Mouse (Mus musculus) gastrocnemius, adult 2 months (tissue): ENCODE results near the gene Atn1. TPM values are rescaled to one million over a fixed set of nuclear protein-coding genes. Genes with fewer than 3 reads are reported as not detected.
A peak's percentile ranks its signal among the peaks of the same experiment; 100 is the strongest.

Source experiments
- DNase-seq: peaks from one replicate; pipeline ENCODE4 v3.0.0; 2022
- H3K27ac ChIP-seq: fragments of 200-600 bp; 2 replicates; pipeline ENCODE4 v1.8.1; 2022; ENCODE audit warnings: mild to moderate bottlenecking
- H3K4me3 ChIP-seq: fragments of 200-600 bp; 2 replicates; pipeline ENCODE4 v1.8.1; 2022; ENCODE audit warnings: mild to moderate bottlenecking, moderate library complexity
- CTCF ChIP-seq: fragments of 200-600 bp; IDR thresholded peaks from 2 replicates; pipeline ENCODE4 v1.8.1; 2022; ENCODE audit warnings: antibody characterized with exemption, mild to moderate bottlenecking, moderate library complexity
- intact Hi-C: fragments of 180-260 bp; cut with DNase I; formaldehyde crosslinking; loops from one replicate; pipeline ENCODE4 v1.15.1; 2025
- total RNA-seq, 2 experiments: library from RNA; stranded (reverse); gene quantifications; 2 replicates each; pipeline ENCODE4 v1.2.3; 2021

Gene Atn1
- total RNA-seq, 2 experiments from 2014 or later: 46.4 to 47.9 TPM

DNA sequence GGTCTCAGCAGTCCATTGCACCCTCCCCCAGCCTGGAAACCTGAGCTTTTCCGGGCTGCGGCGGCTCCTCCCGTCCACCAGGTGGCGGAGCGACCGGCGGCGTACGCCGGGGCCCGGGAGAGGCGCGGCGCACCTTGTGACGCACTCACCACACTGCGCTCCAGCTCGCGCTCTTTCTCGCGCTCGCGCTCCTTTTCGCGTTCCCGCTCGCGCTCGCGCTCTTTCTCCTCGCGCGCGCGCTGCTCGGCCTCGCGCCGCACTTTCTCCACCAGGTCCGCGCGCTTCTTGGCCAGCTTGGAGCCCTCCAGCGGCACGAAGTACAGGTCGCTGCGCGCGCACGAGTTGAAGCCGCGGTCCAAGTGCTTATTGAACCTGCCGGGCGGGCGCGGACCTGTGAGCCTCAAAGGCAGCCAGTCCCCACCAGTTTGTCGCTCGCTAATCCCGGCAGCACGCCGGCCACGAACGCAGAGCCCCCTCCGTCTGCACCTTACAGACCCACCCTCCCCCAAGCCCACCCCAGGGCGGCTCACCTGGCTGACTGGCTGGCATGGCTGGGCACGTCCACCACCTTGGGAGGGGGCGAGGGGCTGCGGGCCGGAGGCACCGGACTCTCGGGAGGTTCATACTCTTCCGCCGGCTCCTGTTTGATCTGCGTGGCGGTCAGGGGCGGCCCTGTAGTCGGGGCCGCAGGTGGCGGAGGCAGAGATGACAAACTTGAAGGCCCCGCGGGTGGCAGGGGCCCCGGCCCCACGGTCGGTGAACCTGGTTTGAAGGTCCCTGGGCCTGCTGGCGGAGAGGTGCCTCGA lies 10.6 kb downstream of the Atn1 start:
- intact Hi-C loops: loop anchor here (10.0 kb wide), 1 partner anchor 331 kb away; the partner anchor contains the start of gene Pex5
- peak; percentile 97 for DNase-seq
- peak overlapping the region; percentile 86 for H3K4me3 ChIP-seq
- TF ChIP-seq CTCF: peak; percentile 98
- H3K27ac ChIP-seq: peak overlapping the region; percentile 98

DNA sequence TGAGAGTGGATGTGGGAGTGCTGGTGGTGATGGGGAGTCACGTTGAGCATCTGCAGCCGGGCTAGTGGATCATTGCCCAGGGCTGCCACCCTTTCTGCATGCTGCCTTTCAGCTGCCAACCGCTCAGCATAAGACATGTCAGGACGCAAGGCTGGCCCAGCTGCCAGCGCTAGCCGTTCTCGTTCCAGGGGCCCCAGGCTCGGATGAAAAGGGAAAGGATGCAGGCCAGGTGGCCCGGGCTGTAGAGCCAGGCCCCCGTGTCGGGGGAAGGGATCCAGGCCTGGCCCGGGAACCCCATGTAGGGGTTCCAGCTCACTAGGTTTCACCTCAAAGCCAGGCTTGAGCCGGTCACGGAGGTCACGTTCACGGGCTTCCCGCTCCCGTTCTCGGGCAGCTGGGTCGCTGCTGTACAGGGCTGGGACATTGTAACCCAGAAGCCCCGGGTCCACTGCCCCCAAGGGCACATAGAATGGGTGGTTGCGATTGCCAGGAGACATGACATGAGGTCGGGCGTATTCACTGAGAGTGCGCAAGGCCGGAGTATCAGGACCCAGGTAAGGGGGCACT lies 11.5 kb downstream of the Atn1 start:
- intact Hi-C loops: loop anchor here (1.0 to 10.0 kb wide), 3 partner anchors 33 to 330 kb away; partner anchors contain the start of genes Emg1, Lpcat3, Pex5 and Phb2
- peak overlapping the region; percentile 86 for H3K4me3 ChIP-seq
- TF ChIP-seq CTCF: no peak
- peak overlapping the region; percentile 98 for H3K27ac ChIP-seq
- DNase-seq: peak; percentile 52

DNA sequence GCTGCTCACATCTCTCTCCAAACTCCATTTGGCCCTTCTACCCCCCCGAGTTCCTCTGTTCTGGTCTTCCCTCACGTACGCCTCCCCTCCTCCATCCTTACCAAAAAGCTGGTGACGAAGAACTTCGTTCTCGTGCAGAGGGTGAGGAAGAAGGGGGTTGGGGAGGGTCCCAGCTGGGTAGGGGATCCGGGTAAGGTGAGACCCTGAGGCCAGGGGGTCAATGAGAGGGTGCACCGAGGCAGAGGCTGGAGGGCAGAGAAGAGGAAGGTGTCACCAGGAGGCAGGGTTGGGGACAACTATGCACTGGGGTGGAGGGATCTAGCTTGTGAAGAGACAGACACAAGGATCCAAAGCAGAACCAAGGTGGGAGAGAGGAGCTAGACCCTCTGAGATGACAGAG lies 12.7 kb downstream of the Atn1 start:
- H3K4me3 ChIP-seq: no peak overlapping the region
- no peak for TF ChIP-seq CTCF
- no peak for DNase-seq
- H3K27ac ChIP-seq: no peak overlapping the region
- intact Hi-C loops: loop anchor here (1.0 to 10.0 kb wide), 3 partner anchors 31 to 329 kb away; partner anchors contain the start of genes Emg1, Lpcat3, Pex5 and Phb2

DNA sequence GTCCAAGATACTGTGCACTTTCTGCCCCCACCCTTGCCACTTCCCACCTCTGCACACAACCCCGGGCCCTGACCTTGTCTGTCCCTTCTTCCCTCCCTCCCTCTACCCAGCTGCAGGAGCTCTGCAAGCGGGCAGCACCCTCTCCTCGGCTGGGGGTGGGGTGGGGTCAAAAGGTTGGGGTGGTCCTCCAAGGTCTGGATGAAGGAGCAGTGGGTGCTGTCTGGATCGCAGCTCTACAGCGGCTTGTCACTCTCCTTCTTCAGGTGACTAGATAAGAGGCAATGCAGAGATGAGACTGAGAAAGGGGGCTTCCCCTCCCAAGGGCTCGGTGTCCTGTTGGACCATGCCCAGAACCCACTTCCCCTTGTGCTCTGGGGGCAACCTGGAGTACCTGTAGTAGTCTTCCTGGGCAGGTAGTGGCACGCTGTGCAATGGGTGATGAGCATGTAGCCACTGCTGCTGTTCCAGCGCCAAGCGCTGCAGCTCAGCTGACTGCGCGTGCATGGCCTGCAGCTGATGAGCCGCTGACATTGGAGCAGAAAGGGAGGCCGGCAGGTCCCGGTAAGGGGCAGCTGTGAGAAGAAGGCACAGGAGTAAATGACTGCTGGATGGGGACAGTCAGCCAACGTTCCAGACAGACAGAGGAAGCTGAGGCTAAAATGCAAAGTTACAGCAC lies 13.3 kb downstream of the Atn1 start:
- no peak for TF ChIP-seq CTCF
- intact Hi-C loops: loop anchor here (5.0 to 10.0 kb wide), 2 partner anchors 81 to 328 kb away; partner anchors contain the start of genes Lpcat3 and Pex5
- H3K27ac ChIP-seq: no peak overlapping the region
- DNase-seq: no peak
- no peak overlapping the region for H3K4me3 ChIP-seq

DNA sequence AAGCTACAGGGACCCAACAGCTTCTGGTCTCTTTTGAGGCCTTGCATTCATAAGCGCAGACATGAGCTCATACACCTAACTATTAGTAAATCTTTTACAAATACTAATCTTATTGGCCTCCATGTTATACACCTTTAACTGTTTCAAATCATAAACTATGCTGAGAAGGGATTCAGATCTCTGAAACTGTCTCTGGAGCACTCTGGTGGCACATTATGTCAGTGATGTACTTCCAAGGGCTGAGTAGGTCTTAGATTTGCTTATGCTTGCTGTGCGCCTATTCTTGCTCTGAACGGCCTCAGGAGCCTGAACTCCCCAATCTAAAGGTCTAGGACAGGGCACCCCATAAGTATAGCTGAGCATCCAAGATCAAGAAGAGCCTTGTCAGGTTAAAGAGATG lies 14.5 kb downstream of the Atn1 start:
- intact Hi-C loops: loop anchor here (5.0 to 10.0 kb wide), 2 partner anchors 80 to 327 kb away; partner anchors contain the start of genes Lpcat3 and Pex5
- Histone ChIP-seq H3K27ac (peak overlapping the region; percentile 97), H3K4me3 (peak overlapping the region; percentile 77)
- DNase-seq: no peak
- TF ChIP-seq CTCF: no peak

DNA sequence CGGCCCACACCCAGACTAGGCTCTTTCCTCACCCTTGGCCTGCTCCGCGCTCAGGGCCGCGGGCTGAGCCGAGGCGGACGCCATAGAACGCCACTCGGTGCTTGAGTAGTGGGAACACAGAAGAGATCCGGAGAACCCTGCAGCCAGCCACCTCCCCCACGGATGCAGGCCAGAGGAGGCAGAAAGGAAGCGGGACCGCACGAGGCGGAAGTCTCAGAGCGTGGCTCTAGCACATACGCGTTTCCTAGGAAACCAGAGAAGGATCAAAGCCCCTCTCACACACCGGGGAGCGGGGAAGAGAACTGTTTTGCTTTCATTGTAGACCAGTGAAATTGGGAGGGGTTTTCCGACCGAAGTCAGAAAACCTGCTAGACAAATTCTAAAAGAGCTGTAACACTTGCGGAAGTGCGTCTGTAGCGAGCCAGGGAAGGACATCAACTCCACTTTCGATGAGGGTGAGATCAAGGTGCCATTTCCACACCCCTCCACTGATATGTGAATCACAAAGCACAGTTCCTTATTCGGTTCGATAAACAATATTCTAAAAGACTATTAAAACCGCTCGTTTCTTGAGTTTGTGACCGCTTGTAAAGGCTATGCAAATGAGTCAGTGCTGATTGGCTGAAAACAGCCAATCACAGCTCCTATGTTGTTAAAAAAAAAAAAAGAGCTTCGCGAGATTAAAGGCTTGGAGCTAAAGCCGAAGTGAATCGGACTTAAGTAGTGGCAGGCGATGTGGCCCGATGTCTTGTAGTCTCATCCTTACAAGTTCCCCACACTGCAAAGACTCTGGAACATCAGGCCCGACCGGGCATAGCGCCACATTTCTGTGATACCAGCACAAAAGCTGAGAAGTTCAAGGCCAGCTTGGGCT lies 15.2 kb downstream of the Atn1 start, which contains the start of gene Grcc10:
Grcc10 (minus strand) TSS at position 487 of the 874 bp plus-strand sequence.
- TF ChIP-seq CTCF: no peak
- peak within 1 kb of the TSS; percentile 97 for H3K27ac ChIP-seq
- H3K4me3 ChIP-seq: peak within 1 kb of the TSS; percentile 77
- intact Hi-C loops: loop anchor here (1.0 to 10.0 kb wide), 3 partner anchors 79 to 326 kb away; partner anchors contain the start of genes Lpcat3 and Pex5
- DNase-seq: peak; percentile 88

DNA sequence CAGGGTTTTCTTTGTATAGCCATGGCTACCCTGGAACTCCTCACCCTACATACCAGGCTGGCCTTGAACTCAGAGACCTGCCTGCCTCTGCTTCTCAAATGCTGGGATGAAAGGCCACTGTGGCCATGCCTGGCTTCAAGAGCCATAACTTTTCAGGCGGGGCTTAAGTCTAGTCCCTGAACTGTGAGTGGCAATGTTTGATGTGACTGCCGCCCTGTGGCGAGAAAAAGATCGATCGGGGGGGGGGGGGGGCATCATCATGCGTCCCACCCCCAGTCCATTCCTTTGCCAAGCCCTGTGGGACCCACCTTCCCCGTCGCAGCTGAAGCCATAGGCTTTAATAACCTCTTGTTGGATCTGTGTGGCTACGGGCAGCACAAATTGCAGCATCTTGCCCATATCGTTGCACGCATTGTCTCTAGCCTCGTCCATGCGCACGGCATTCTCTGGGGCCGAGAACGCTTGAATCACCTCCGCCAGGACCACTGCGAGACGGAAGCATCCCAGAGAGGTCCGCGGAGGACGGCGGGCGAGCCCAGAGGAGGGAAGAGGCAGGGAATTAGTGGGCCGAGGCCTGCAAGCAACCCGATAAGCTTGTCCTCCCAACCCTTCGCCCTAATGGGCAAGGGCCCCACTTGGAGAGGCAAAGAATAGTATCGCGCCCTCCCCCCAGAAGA lies 16.0 kb downstream of the Atn1 start:
- peak overlapping the region; percentile 77 for H3K4me3 ChIP-seq
- TF ChIP-seq CTCF: peak; percentile 67
- peak; percentile 61 for DNase-seq
- H3K27ac ChIP-seq: peak overlapping the region; percentile 97
- intact Hi-C loops: loop anchor here (1.0 to 10.0 kb wide), 3 partner anchors 78 to 326 kb away; partner anchors contain the start of genes Lpcat3 and Pex5

DNA sequence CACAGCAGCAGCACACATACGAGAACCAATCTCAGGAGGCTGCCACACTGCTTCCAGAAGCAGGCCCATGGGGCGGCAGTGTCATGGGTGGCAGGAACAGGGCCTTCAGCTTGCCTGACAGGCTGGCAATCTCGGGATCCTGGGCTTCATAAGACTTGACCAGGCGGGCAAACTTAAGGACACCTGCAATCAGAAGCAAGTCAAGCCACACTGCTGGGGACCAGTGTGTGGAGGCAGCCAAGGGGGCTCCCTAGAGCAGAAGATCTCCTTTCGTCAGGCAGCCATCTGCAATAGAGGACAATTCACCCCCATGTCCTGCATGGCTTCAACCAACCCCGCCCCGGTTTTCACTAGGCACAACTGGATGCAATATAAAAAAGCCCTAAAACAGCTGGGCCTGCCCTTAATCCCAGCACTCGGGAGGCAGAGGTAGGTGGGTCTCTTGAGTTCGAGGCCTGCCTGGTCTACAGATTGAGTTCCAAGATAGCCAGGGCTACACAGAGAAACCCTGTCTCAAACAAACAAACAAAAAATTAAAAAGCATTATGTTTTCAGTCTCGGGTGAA lies 17.0 kb downstream of the Atn1 start:
- peak overlapping the region; percentile 97 for H3K27ac ChIP-seq
- DNase-seq: no peak
- no peak for TF ChIP-seq CTCF
- intact Hi-C loops: loop anchor here (10.0 kb wide), 1 partner anchor 175 kb away; no protein-coding TSS in a partner anchor
- no peak overlapping the region for H3K4me3 ChIP-seq

DNA sequence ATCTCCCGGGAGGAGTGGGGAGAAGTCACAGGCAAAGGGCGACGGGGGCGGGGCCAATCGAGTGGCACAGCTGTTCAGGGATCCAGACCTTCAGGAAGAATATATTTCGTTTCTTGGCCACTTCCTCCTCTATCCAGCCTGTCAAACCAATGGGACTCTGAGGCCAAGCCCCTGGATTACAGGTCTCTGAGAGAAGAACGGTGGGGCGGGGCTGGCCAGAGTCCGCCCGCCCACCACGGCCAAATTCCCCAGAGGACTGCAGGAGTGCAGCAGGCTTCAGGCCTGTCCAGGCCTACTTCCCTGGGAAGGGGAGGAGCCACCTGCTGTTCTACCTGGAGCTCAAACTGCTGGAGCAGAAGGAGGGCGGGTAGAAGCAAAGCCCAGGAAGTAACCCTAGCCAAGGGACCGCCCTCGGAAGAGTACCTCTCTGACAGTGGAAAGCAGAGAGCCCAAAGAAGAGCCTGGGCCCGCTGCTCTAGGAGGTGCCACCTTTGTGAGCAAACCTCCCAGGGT lies 17.8 kb downstream of the Atn1 start, which contains the start of gene Ptpn6:
Ptpn6 (minus strand) TSS at position 204 of the 513 bp plus-strand sequence.
- H3K27ac ChIP-seq: peak within 1 kb of the TSS; percentile 97
- TF ChIP-seq CTCF: no peak
- no peak within 1 kb of the TSS for H3K4me3 ChIP-seq
- intact Hi-C loops: loop anchor here (10.0 kb wide), 1 partner anchor 174 kb away; no protein-coding TSS in a partner anchor
- DNase-seq: no peak

DNA sequence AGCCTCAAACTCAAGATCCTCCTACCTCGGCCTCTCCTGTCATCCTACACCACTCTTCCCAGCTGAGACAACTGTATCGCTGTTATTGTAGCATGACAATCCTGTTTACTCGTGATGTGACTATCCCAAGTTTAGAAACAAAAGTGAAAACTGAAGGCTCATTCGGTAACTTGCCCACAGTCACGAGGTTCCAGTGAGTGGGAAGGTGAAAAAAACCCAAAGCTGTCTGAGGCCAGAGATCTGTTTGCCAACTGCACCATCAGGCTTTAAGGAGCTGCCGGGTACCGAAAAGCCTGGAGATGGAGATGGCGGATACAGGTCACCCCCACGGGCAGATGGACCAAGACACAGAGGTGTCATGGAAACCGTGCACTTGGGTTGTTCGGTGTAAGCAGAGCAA lies 19.3 kb downstream of the Atn1 start:
- intact Hi-C loops: loop anchor here (10.0 kb wide), 1 partner anchor 172 kb away; no protein-coding TSS in a partner anchor
- H3K27ac ChIP-seq: no peak overlapping the region
- no peak overlapping the region for H3K4me3 ChIP-seq
- no peak for DNase-seq
- TF ChIP-seq CTCF: no peak
